Mouse (Mus musculus) stomach, embryonic 14.5 days (tissue): ENCODE results near the gene Tescl. TPM values are rescaled to one million over a fixed set of nuclear protein-coding genes. Genes with fewer than 3 reads are reported as not detected.

ENCODE experiments used
- ATAC-seq: fragments of 200-750 bp; cut with Nextera tagmentation; 2 replicates; pipeline ENCODE4 v1.8.0; 2017; ENCODE audit warnings: low read depth, moderate TSS enrichment; ENCODE audit not compliant: insufficient number of reproducible peaks, insufficient read depth, low FRiP score
- H3K27ac ChIP-seq: fragments of 300-500 bp; sonication (generic); 2 replicates; pipeline ENCODE4 v1.5.1; 2014; ENCODE audit warnings: mild to moderate bottlenecking, low read length, moderate library complexity, mixed read lengths
- H3K27me3 ChIP-seq: fragments of 300-500 bp; sonication (generic); 2 replicates; pipeline ENCODE4 v1.6.1; 2014; ENCODE audit warnings: low read length, control low read depth, mixed read lengths; ENCODE audit not compliant: control insufficient read depth, insufficient read depth
- H3K36me3 ChIP-seq: fragments of 300-500 bp; sonication (generic); 2 replicates; pipeline ENCODE4 v1.6.1; 2014; ENCODE audit warnings: mild to moderate bottlenecking, control low read depth, low read length, moderate library complexity, mixed read lengths; ENCODE audit not compliant: control insufficient read depth, insufficient read depth
- H3K4me1 ChIP-seq: fragments of 300-500 bp; sonication (generic); 2 replicates; pipeline ENCODE4 v1.6.1; 2014; ENCODE audit warnings: low read length, control low read depth, mixed read lengths; ENCODE audit not compliant: control insufficient read depth, insufficient read depth
- H3K4me2 ChIP-seq: fragments of 300-500 bp; sonication (generic); replicated peaks from 2 replicates; pipeline ENCODE4 v1.6.1; 2014; ENCODE audit warnings: low read depth, low read length, control low read depth
- H3K4me3 ChIP-seq: fragments of 300-500 bp; sonication (generic); 2 replicates; pipeline ENCODE4 v1.5.1; 2014; ENCODE audit warnings: low read depth, low read length, control low read depth
- H3K9ac ChIP-seq: fragments of 300-500 bp; sonication (generic); replicated peaks from 2 replicates; pipeline ENCODE4 v1.6.1; 2014; ENCODE audit warnings: low read depth, mild to moderate bottlenecking, control low read depth, low read length, moderate library complexity, mixed read lengths
- H3K9me3 ChIP-seq: fragments of 300-500 bp; sonication (generic); 2 replicates; pipeline ENCODE4 v1.6.1; 2016; ENCODE audit warnings: low read depth, low read length, control low read depth; ENCODE audit not compliant: control insufficient read depth
- WGBS: fragments of 180-500 bp; shearing (Covaris S2); extraction: QIAGEN DNeasy Blood & Tissue Kit; methylation state at CpG from one replicate; pipeline ENCODE4 v1.1.7; 2014; 5-methylcytosine and 5-hydroxymethylcytosine counted together
- microRNA-seq: library from miRNA; unstranded; fragments of <30 nt; microRNA quantifications from one replicate; pipeline ENCODE4, GENCODE M21; 2016
- polyA plus RNA-seq: library from polyadenylated mRNA; unstranded; fragments of >200 nt; fragmentation: Nextera tagmentation; extraction: Ambion mirVana; gene quantifications from 2 replicates; pipeline ENCODE4 v1.2.1, GENCODE M21; 2014

Tescl gene
- polyA plus RNA-seq, 1 experiment from 2014 or later, result 0.41 TPM

GRCm38 (mm10) chr7:24290106-24290693 lies 43.5 kb downstream of the Tescl start:
- Histone ChIP-seq H3K36me3 (peaks cover 49% of the 10 kb centered on the region), H3K27me3 (no peaks in the 10 kb centered on the region), H3K27ac (no peak overlapping the region), H3K4me3 (no peak overlapping the region), H3K4me1 (no peaks in the 10 kb centered on the region), H3K4me2 (no peak overlapping the region), H3K9me3 (no peaks in the 10 kb centered on the region), H3K9ac (no peak overlapping the region)
- WGBS, result 95% methylated on average over 4 of the region's 4 CpGs
- no peak for ATAC-seq

GRCm38 (mm10) chr7:24288512-24288911 lies 45.2 kb downstream of the Tescl start:
- Histone ChIP-seq H3K4me2 (no peak overlapping the region), H3K9me3 (no peaks in the 10 kb centered on the region), H3K27me3 (no peaks in the 10 kb centered on the region), H3K4me1 (no peaks in the 10 kb centered on the region), H3K4me3 (no peak overlapping the region), H3K9ac (no peak overlapping the region), H3K36me3 (peaks cover 34% of the 10 kb centered on the region), H3K27ac (no peak overlapping the region)
- ATAC-seq, result no peak
- 87% methylated on average over 6 of the region's 6 CpGs for WGBS

GRCm38 (mm10) chr7:24287670-24288069 lies 46.1 kb downstream of the Tescl start:
- no peak overlapping the region for H3K27ac ChIP-seq
- no peak overlapping the region for H3K4me2 ChIP-seq
- no peak overlapping the region for H3K9ac ChIP-seq
- H3K36me3 ChIP-seq, result peaks cover 33% of the 10 kb centered on the region
- ATAC-seq, result no peak
- H3K9me3 ChIP-seq, result no peaks in the 10 kb centered on the region
- no peak overlapping the region for H3K4me3 ChIP-seq
- 86% methylated on average over 5 of the region's 5 CpGs for WGBS
- H3K4me1 ChIP-seq, result no peaks in the 10 kb centered on the region
- H3K27me3 ChIP-seq, result no peaks in the 10 kb centered on the region

- 84% methylated on average over 4 of the region's 4 CpGs for WGBS
- no peak overlapping the region for H3K4me2 ChIP-seq
These were observed 46.8 kb downstream of the Tescl start for GRCm38 (mm10) chr7:24286916-24287315.

DNA sequence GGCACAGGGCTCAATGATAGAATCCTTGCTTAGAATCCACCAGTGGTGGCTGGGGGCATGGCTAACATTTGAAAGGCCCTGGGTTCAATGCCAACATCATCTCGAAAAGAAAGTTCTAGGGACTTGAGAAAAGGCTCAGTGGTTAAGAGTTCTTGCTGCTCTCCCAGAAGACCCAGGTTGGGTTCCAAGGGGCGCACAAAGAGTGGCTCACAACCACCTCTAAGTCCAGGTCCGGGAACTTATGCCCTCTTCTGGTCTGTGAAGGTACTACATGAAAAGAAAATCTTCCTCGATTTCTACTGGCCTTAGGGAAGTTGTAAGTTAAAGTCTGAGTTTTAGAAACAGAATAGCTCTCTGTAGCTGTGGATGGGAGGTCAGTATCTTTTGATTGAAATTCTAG lies 47.6 kb downstream of the Tescl start:
- ATAC-seq, result no peak
- H3K9ac ChIP-seq, result no peak overlapping the region
- H3K9me3 ChIP-seq, result no peaks in the 10 kb centered on the region
- H3K36me3 ChIP-seq, result peaks cover 18% of the 10 kb centered on the region
- no peaks in the 10 kb centered on the region for H3K27me3 ChIP-seq
- no peaks in the 10 kb centered on the region for H3K4me1 ChIP-seq
- H3K4me2 ChIP-seq, result no peak overlapping the region
- no peak overlapping the region for H3K4me3 ChIP-seq
- 48% methylated on average over 4 of the region's 4 CpGs for WGBS
- no peak overlapping the region for H3K27ac ChIP-seq

More at GRCm38 (mm10) chr7:24286916-24287315, 46.8 kb downstream of the Tescl start:
- H3K36me3 ChIP-seq, result peaks cover 26% of the 10 kb centered on the region
- H3K4me3 ChIP-seq, result no peak overlapping the region
- no peak overlapping the region for H3K9ac ChIP-seq
- ATAC-seq, result no peak
- H3K4me1 ChIP-seq, result no peaks in the 10 kb centered on the region
- no peaks in the 10 kb centered on the region for H3K27me3 ChIP-seq
- no peak overlapping the region for H3K27ac ChIP-seq
- H3K9me3 ChIP-seq, result no peaks in the 10 kb centered on the region

Small RNA genes lying within 50 kb of the gene (microRNA-seq; reads per million reads assigned to microRNA genes)
- not detected for gene Gm27592

Other genes with a start within 250 kb of the Tescl start
- gene Zfp112, start 221.6 kb downstream of the Tescl start, polyA plus RNA-seq, result 5.4 and 6.3 TPM in 2 replicates
- gene Zfp235, start 199.8 kb downstream of the Tescl start, polyA plus RNA-seq, result 21.7 and 22.2 TPM in 2 replicates
- gene Zfp114, start 158.9 kb downstream of the Tescl start, polyA plus RNA-seq, result 5.9 and 8.0 TPM in 2 replicates
- 13.5 and 14.9 TPM in 2 replicates for gene Zfp111, start 122.5 kb downstream of the Tescl start, polyA plus RNA-seq
- gene Zfp109, start 96.4 kb downstream of the Tescl start, polyA plus RNA-seq, result 6.3 and 6.4 TPM in 2 replicates
- gene Zfp108, start 79.1 kb downstream of the Tescl start, polyA plus RNA-seq, result 4.5 and 4.7 TPM in 2 replicates
- gene Zfp93, start 63.5 kb downstream of the Tescl start, polyA plus RNA-seq, result 8.3 and 9.7 TPM in 2 replicates
- 35.3 and 42.7 TPM in 2 replicates for gene Zfp61, start 32.7 kb downstream of the Tescl start, polyA plus RNA-seq
- 10.6 and 13.2 TPM in 2 replicates for gene Zfp94, start 17.3 kb downstream of the Tescl start, polyA plus RNA-seq
- not detected in 2 replicates for gene Lypd5, start 15.3 kb upstream of the Tescl start, polyA plus RNA-seq
- 2.4 and 3.0 TPM in 2 replicates for gene Kcnn4, start 36.3 kb upstream of the Tescl start, polyA plus RNA-seq
- 23.2 and 26.6 TPM in 2 replicates for gene Smg9, start 65.7 kb upstream of the Tescl start, polyA plus RNA-seq
- gene Irgc1, start 118.4 kb upstream of the Tescl start, polyA plus RNA-seq, result not detected in 2 replicates
- gene Plaur, start 128.5 kb upstream of the Tescl start, polyA plus RNA-seq, result 12.6 and 14.7 TPM in 2 replicates
- gene Cadm4, start 148.1 kb upstream of the Tescl start, polyA plus RNA-seq, result 1.4 and 1.5 TPM in 2 replicates
- 28.5 and 30.9 TPM in 2 replicates for gene Zfp428, start 173.1 kb upstream of the Tescl start, polyA plus RNA-seq
- 0.21 and 0.29 TPM in 2 replicates for gene AC161166.1, start 178.5 kb upstream of the Tescl start, polyA plus RNA-seq
- gene Irgq, start 196.8 kb upstream of the Tescl start, polyA plus RNA-seq, result 8.9 and 9.0 TPM in 2 replicates
- 0.73 and 1.3 TPM in 2 replicates for gene Pinlyp, start 212.2 kb upstream of the Tescl start, polyA plus RNA-seq
- gene Xrcc1, start 212.4 kb upstream of the Tescl start, polyA plus RNA-seq, result 93.0 and 110 TPM in 2 replicates